Mouse (Mus musculus): ENCODE data around the gene Slc41a3. TPM values are rescaled to one million over a fixed set of nuclear protein-coding genes. Genes with fewer than 3 reads are reported as not detected.

Gene Slc41a3
- polyA plus RNA-seq, 1 experiment from 2014 or later = 3.6 TPM

- Histone ChIP-seq H3K27me3 (no peaks in the 10 kb centered on the region), H3K9ac (replicated peaks) (no peak overlapping the region), H3K9me3 (no peaks in the 10 kb centered on the region), H3K4me1 (replicated peaks) (peaks cover 5% of the 10 kb centered on the region), H3K27ac (no peak overlapping the region), H3K4me2 (replicated peaks) (no peak overlapping the region), H3K4me3 (replicated peaks) (no peak overlapping the region), H3K36me3 (no peaks in the 10 kb centered on the region)
- 88% methylated on average over 6 of the region's 6 CpGs for WGBS
- ATAC-seq = no peak
Measured at GRCm38 (mm10) chr6:90616481-90616880, 12.0 kb downstream of the Slc41a3 start.

- H3K27ac ChIP-seq = no peak overlapping the region
- WGBS = 90% methylated on average over 4 of the region's 4 CpGs
- no peak overlapping the region for H3K4me2 ChIP-seq (replicated peaks)
- no peaks in the 10 kb centered on the region for H3K36me3 ChIP-seq
- no peak for ATAC-seq
- H3K9me3 ChIP-seq = no peaks in the 10 kb centered on the region
- no peak overlapping the region for H3K4me3 ChIP-seq (replicated peaks)
- peaks cover 12% of the 10 kb centered on the region for H3K4me1 ChIP-seq (replicated peaks)
- H3K27me3 ChIP-seq = no peaks in the 10 kb centered on the region
- H3K9ac ChIP-seq (replicated peaks) = no peak overlapping the region
Measured at GRCm38 (mm10) chr6:90618274-90618673, 13.7 kb downstream of the Slc41a3 start.

GRCm38 (mm10) chr6:90618821-90619636, 14.5 kb downstream of the Slc41a3 start:
- no peaks in the 10 kb centered on the region for H3K36me3 ChIP-seq
- H3K27me3 ChIP-seq = no peaks in the 10 kb centered on the region
- H3K4me3 ChIP-seq (replicated peaks) = no peak overlapping the region
- no peak overlapping the region for H3K9ac ChIP-seq (replicated peaks)
- H3K27ac ChIP-seq = no peak overlapping the region
- peaks cover 12% of the 10 kb centered on the region for H3K4me1 ChIP-seq (replicated peaks)
- 86% methylated on average over 19 of the region's 19 CpGs for WGBS
- no peak overlapping the region for H3K4me2 ChIP-seq (replicated peaks)
- no peaks in the 10 kb centered on the region for H3K9me3 ChIP-seq
- ATAC-seq = no peak

DNA sequence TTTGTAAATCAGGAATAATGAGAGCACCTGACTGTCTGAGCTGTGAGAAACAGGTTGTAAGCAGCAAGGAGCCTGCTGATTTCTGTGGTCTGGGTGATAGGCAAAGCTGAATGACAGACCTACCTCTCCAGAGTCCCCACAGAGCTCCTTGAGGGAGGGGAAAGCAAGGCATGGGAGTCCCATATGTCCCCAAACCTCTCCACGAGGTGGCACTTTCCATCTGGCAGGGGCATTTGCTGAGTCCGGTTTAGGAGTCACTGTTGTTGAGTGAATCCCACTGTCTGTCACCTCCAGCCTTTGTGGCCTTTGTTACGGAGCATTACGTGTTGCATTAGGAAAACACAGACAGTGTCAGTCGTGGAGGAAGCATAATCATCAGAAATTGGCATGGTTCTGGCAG, 15.4 kb downstream of the Slc41a3 start:
- Histone ChIP-seq H3K4me3 (replicated peaks) (no peak overlapping the region), H3K4me2 (replicated peaks) (no peak overlapping the region), H3K9me3 (no peaks in the 10 kb centered on the region), H3K27ac (no peak overlapping the region), H3K27me3 (no peaks in the 10 kb centered on the region), H3K9ac (replicated peaks) (no peak overlapping the region), H3K4me1 (replicated peaks) (peaks cover 12% of the 10 kb centered on the region), H3K36me3 (no peaks in the 10 kb centered on the region)
- 75% methylated on average over 5 of the region's 5 CpGs for WGBS
- no peak for ATAC-seq

- Histone ChIP-seq H3K36me3 (no peaks in the 10 kb centered on the region), H3K27ac (no peak overlapping the region), H3K4me1 (replicated peaks) (peaks cover 12% of the 10 kb centered on the region), H3K9me3 (no peaks in the 10 kb centered on the region), H3K4me3 (replicated peaks) (no peak overlapping the region), H3K4me2 (replicated peaks) (no peak overlapping the region), H3K27me3 (no peaks in the 10 kb centered on the region), H3K9ac (replicated peaks) (peak overlapping the region; percentile 14; the same call in 1 of the 2 replicates)
- WGBS = 39% methylated on average over 9 of the region's 9 CpGs
- ATAC-seq = no peak
Measured at GRCm38 (mm10) chr6:90620791-90621583, 16.5 kb downstream of the Slc41a3 start.

DNA sequence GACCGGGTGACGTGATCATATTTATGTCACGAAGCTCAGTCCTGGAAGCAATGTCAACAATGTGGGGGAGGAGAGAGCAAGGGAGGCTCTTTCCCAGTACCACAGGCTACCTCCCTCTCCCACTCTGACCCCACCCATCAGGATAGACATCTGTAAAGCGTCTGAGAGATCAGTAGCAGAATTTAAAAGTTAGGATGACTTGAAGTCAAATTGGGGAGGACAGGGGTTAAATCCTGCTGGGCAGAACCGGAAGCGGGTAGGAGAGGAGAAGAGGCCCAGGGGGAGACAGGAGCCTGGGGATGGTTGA, 17.0 kb downstream of the Slc41a3 start:
- WGBS = 82% methylated on average over 6 of the region's 6 CpGs
- Histone ChIP-seq H3K27me3 (no peaks in the 10 kb centered on the region), H3K4me3 (replicated peaks) (no peak overlapping the region), H3K4me1 (replicated peaks) (peaks cover 12% of the 10 kb centered on the region), H3K4me2 (replicated peaks) (no peak overlapping the region), H3K27ac (no peak overlapping the region), H3K9ac (replicated peaks) (no peak overlapping the region), H3K9me3 (no peaks in the 10 kb centered on the region), H3K36me3 (no peaks in the 10 kb centered on the region)
- no peak for ATAC-seq

GRCm38 (mm10) chr6:90622758-90623455, 18.4 kb downstream of the Slc41a3 start:
- H3K9ac ChIP-seq (replicated peaks) = no peak overlapping the region
- H3K9me3 ChIP-seq = no peaks in the 10 kb centered on the region
- H3K27ac ChIP-seq = no peak overlapping the region
- WGBS = 41% methylated on average over 11 of the region's 11 CpGs
- no peak overlapping the region for H3K4me3 ChIP-seq (replicated peaks)
- H3K27me3 ChIP-seq = no peaks in the 10 kb centered on the region
- no peak overlapping the region for H3K4me2 ChIP-seq (replicated peaks)
- peaks cover 12% of the 10 kb centered on the region for H3K4me1 ChIP-seq (replicated peaks)
- ATAC-seq = no peak
- no peaks in the 10 kb centered on the region for H3K36me3 ChIP-seq

DNA sequence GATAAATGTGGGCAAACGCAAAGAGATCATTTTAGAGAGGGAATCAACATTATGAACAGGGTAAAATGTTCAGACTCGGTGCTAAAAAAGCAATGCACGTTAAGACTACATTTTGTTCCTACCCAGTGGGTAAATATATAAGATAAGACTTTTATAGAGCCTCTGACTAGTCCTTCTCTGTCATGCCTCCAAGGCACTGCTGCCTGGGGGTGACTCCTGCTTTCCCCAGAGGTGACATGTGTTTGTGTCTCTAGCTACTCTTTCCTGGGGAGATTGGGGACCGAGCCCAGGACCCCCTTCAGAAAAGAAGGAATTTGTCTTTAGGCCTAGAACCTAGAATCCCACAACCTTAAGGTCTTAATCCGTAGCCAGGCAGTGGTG, 18.9 kb downstream of the Slc41a3 start:
- Histone ChIP-seq H3K4me3 (replicated peaks) (no peak overlapping the region), H3K9ac (replicated peaks) (no peak overlapping the region), H3K36me3 (no peaks in the 10 kb centered on the region), H3K9me3 (no peaks in the 10 kb centered on the region), H3K4me2 (replicated peaks) (no peak overlapping the region), H3K27ac (no peak overlapping the region), H3K27me3 (no peaks in the 10 kb centered on the region), H3K4me1 (replicated peaks) (peaks cover 12% of the 10 kb centered on the region)
- ATAC-seq = no peak
- WGBS = 82% methylated on average over 5 of the region's 5 CpGs

DNA sequence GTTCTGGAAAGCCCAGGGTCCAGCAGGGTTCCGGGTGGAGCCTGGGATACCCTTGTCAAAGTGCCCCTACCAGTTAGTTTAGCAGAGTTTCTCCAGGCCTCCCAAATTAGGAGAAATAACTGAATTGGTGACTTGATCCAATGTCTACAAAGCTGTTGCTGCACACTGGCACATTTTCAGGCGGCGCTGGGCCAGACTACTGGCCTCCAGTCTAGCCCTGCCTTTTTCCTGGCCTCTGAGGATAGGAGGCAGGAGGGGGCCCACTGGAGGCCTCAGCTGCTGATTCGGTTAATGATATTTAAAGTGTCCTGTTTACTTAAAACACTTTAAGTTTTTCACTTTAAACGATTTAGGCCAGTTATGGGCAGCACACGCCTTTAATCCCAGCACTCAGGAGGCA, 19.7 kb downstream of the Slc41a3 start:
- no peaks in the 10 kb centered on the region for H3K27me3 ChIP-seq
- peaks cover 12% of the 10 kb centered on the region for H3K4me1 ChIP-seq (replicated peaks)
- H3K27ac ChIP-seq = no peak overlapping the region
- H3K36me3 ChIP-seq = no peaks in the 10 kb centered on the region
- no peak overlapping the region for H3K4me3 ChIP-seq (replicated peaks)
- WGBS = 88% methylated on average over 6 of the region's 6 CpGs
- H3K9me3 ChIP-seq = no peaks in the 10 kb centered on the region
- no peak overlapping the region for H3K4me2 ChIP-seq (replicated peaks)
- no peak for ATAC-seq
- H3K9ac ChIP-seq (replicated peaks) = no peak overlapping the region

GRCm38 (mm10) chr6:90624733-90625132, 20.2 kb downstream of the Slc41a3 start:
- Histone ChIP-seq H3K36me3 (no peaks in the 10 kb centered on the region), H3K27me3 (no peaks in the 10 kb centered on the region), H3K4me2 (replicated peaks) (no peak overlapping the region), H3K9me3 (no peaks in the 10 kb centered on the region), H3K4me3 (replicated peaks) (no peak overlapping the region), H3K27ac (no peak overlapping the region), H3K4me1 (replicated peaks) (peaks cover 12% of the 10 kb centered on the region), H3K9ac (replicated peaks) (no peak overlapping the region)
- no peak for ATAC-seq
- 80% methylated on average over 11 of the region's 11 CpGs for WGBS

DNA sequence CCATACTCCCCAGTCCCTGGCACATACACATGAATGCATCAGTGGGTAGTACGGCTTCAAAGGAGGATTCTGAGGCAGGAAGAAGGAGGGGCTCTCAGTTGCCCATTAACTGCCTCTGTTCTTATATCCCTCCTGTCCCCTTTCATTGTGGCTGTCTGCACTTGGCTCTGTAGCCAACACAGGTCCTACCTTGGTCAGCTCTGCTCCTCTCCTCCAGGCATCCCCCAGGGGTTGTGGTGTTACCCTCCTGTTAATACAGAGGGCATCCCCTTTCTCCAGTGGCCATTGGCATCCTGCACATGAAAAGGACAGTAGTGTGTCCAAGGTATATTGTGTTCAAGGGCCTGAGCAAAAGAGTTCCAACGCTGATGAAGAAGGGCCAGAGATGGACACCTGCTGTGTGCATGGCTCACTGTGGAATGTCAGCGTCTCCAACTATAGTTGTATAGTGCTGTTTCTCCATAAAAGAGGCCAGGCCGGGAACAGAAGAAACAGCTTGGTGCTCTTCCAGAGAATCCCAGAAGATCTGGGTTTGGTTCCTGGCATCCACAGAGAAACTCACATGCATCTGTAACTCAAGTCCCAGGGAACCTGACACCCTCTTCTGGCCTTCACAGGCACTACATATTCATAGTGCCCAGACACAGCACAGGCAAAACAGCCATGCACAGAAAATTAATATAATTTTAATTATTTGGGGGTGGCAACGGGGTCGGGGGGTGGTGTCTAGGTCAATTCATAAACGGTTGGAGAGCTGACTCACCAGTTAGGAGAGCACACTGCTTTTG, 20.9 kb downstream of the Slc41a3 start:
- Histone ChIP-seq H3K9me3 (no peaks in the 10 kb centered on the region), H3K4me2 (replicated peaks) (no peak overlapping the region), H3K36me3 (no peaks in the 10 kb centered on the region), H3K27ac (no peak overlapping the region), H3K27me3 (no peaks in the 10 kb centered on the region), H3K9ac (replicated peaks) (no peak overlapping the region), H3K4me3 (replicated peaks) (no peak overlapping the region), H3K4me1 (replicated peaks) (peaks cover 12% of the 10 kb centered on the region)
- no peak for ATAC-seq
- 79% methylated on average over 7 of the region's 7 CpGs for WGBS

Measured in midbrain, embryonic 13.5 days (tissue).